Mouse (Mus musculus): Measurements from ENCODE around the gene Vmn1r93. TPM values are rescaled to one million over a fixed set of nuclear protein-coding genes. Genes with fewer than 3 reads are reported as not detected.
"Not testable (repeated sequence)": the region's sequence is repeated elsewhere in the genome, so short reads cannot be mapped to it uniquely, and the experiment has no call there.

Gene Vmn1r93
- polyA plus RNA-seq (2015; fragmentation: Nextera tagmentation; extraction: Ambion mirVana): not detected in 2 replicates

GRCm38 (mm10) chr7:20138988-20139387, at the start of gene Vmn1r93:
Gene Vmn1r93, minus strand, starts transcription at chr7:20139088.
- H3K9ac ChIP-seq (ENCODE audit: low read depth, low read length); H3K27me3 ChIP-seq (ENCODE audit: control insufficient read depth, insufficient read depth, low read depth, low read length); H3K9me3 ChIP-seq (replicated peaks; ENCODE audit: control insufficient read depth, low read length); H3K4me1 ChIP-seq (ENCODE audit: control insufficient read depth, low read depth, low read length); H3K4me3 ChIP-seq (ENCODE audit: low read depth, low read length); ATAC-seq (ENCODE audit: low read depth); H3K27ac ChIP-seq (ENCODE audit: low read length); H3K4me2 ChIP-seq (ENCODE audit: low read depth, low read length); H3K36me3 ChIP-seq (ENCODE audit: control insufficient read depth, insufficient read depth): not testable (repeated sequence)
- no CpG with 5 or more reads among the region's 5 CpGs for WGBS (ENCODE audit: insufficient replicate concordance)

- H3K27ac ChIP-seq (ENCODE audit: low read length); ATAC-seq (ENCODE audit: low read depth); H3K27me3 ChIP-seq (ENCODE audit: control insufficient read depth, insufficient read depth, low read depth, low read length); H3K4me3 ChIP-seq (ENCODE audit: low read depth, low read length); H3K4me2 ChIP-seq (ENCODE audit: low read depth, low read length); H3K36me3 ChIP-seq (ENCODE audit: control insufficient read depth, insufficient read depth); H3K9me3 ChIP-seq (replicated peaks; ENCODE audit: control insufficient read depth, low read length); H3K4me1 ChIP-seq (ENCODE audit: control insufficient read depth, low read depth, low read length); H3K9ac ChIP-seq (ENCODE audit: low read depth, low read length): not testable (repeated sequence)
- no CpG with 5 or more reads among the region's 3 CpGs for WGBS (ENCODE audit: insufficient replicate concordance)
Observed at GRCm38 (mm10) chr7:20168277-20168676, 29.4 kb upstream of the Vmn1r93 start, which contains the start of gene Vmn1r94. Gene Vmn1r94, minus strand, starts transcription at chr7:20168377.

GRCm38 (mm10) chr7:20122479-20122878, 16.4 kb downstream of the Vmn1r93 start, which contains the start of gene Gm16442:
Gene Gm16442, minus strand, starts transcription at chr7:20122579.
- ATAC-seq (ENCODE audit: low read depth): not testable (repeated sequence)
- no CpG with 5 or more reads among the region's 2 CpGs for WGBS (ENCODE audit: insufficient replicate concordance)

GRCm38 (mm10) chr7:20099380-20099779, 39.5 kb downstream of the Vmn1r93 start, which contains the start of gene Vmn1r91:
Gene Vmn1r91, plus strand, starts transcription at chr7:20099680.
- not testable (repeated sequence) for H3K4me1 ChIP-seq (ENCODE audit: control insufficient read depth, low read depth, low read length); H3K36me3 ChIP-seq (ENCODE audit: control insufficient read depth, insufficient read depth); H3K27me3 ChIP-seq (ENCODE audit: control insufficient read depth, insufficient read depth, low read depth, low read length); H3K9ac ChIP-seq (ENCODE audit: low read depth, low read length); H3K27ac ChIP-seq (ENCODE audit: low read length); H3K4me2 ChIP-seq (ENCODE audit: low read depth, low read length); ATAC-seq (ENCODE audit: low read depth); H3K4me3 ChIP-seq (ENCODE audit: low read depth, low read length); H3K9me3 ChIP-seq (replicated peaks; ENCODE audit: control insufficient read depth, low read length)
- 68% methylated on average over 5 of the region's 5 CpGs for WGBS (ENCODE audit: insufficient replicate concordance)

More at GRCm38 (mm10) chr7:20122479-20122878, 16.4 kb downstream of the Vmn1r93 start, which contains the start of gene Gm16442:
- H3K27me3 ChIP-seq (ENCODE audit: control insufficient read depth, insufficient read depth, low read depth, low read length); H3K4me3 ChIP-seq (ENCODE audit: low read depth, low read length); H3K4me2 ChIP-seq (ENCODE audit: low read depth, low read length); H3K4me1 ChIP-seq (ENCODE audit: control insufficient read depth, low read depth, low read length); H3K36me3 ChIP-seq (ENCODE audit: control insufficient read depth, insufficient read depth); H3K9ac ChIP-seq (ENCODE audit: low read depth, low read length); H3K27ac ChIP-seq (ENCODE audit: low read length); H3K9me3 ChIP-seq (replicated peaks; ENCODE audit: control insufficient read depth, low read length): not testable (repeated sequence)

Other genes with a start within 250 kb of the Vmn1r93 start
- 3.4 and 3.6 TPM in 2 replicates for gene Pvr, start 217.9 kb downstream of the Vmn1r93 start, polyA plus RNA-seq (2015; fragmentation: Nextera tagmentation; extraction: Ambion mirVana)
- 0.15 and 0.30 TPM in 2 replicates for gene Igsf23, start 188.3 kb downstream of the Vmn1r93 start, polyA plus RNA-seq (2015; fragmentation: Nextera tagmentation; extraction: Ambion mirVana)
- gene Ceacam20, start 173.7 kb downstream of the Vmn1r93 start, polyA plus RNA-seq (2015; fragmentation: Nextera tagmentation; extraction: Ambion mirVana): not detected in 2 replicates
- not detected in 2 replicates for gene Nlrp9b, start 147.6 kb downstream of the Vmn1r93 start, polyA plus RNA-seq (2015; fragmentation: Nextera tagmentation; extraction: Ambion mirVana)
- gene Vmn1r91, start 39.4 kb downstream of the Vmn1r93 start, polyA plus RNA-seq (2015; fragmentation: Nextera tagmentation; extraction: Ambion mirVana): not detected in 2 replicates
- not detected in 2 replicates for gene Gm16442, start 16.5 kb downstream of the Vmn1r93 start, polyA plus RNA-seq (2015; fragmentation: Nextera tagmentation; extraction: Ambion mirVana)
- gene Vmn1r94, start 29.3 kb upstream of the Vmn1r93 start, polyA plus RNA-seq (2015; fragmentation: Nextera tagmentation; extraction: Ambion mirVana): not detected in 2 replicates
- not detected in 2 replicates for gene Vmn1r95, start 54.6 kb upstream of the Vmn1r93 start, polyA plus RNA-seq (2015; fragmentation: Nextera tagmentation; extraction: Ambion mirVana)
- not detected in 2 replicates for gene Gm6164, start 66.5 kb upstream of the Vmn1r93 start, polyA plus RNA-seq (2015; fragmentation: Nextera tagmentation; extraction: Ambion mirVana)
- not detected in 2 replicates for gene Gm4498, start 94.7 kb upstream of the Vmn1r93 start, polyA plus RNA-seq (2015; fragmentation: Nextera tagmentation; extraction: Ambion mirVana)
- not detected in 2 replicates for gene Gm5890, start 123.7 kb upstream of the Vmn1r93 start, polyA plus RNA-seq (2015; fragmentation: Nextera tagmentation; extraction: Ambion mirVana)
- gene Gm4133, start 195.0 kb upstream of the Vmn1r93 start, polyA plus RNA-seq (2015; fragmentation: Nextera tagmentation; extraction: Ambion mirVana): not detected in 2 replicates
- gene Gm5728, start 236.3 kb upstream of the Vmn1r93 start, polyA plus RNA-seq (2015; fragmentation: Nextera tagmentation; extraction: Ambion mirVana): not detected in 2 replicates

All from liver, embryonic 16.5 days (tissue).